Mouse (Mus musculus) kidney, adult 8-10 months (tissue): ENCODE data around the gene Entpd8.

Source experiments
- DNase-seq, 2 experiments: peaks; one replicate each; pipeline ENCODE4 v3.0.0; 2022

Gene Entpd8

DNA sequence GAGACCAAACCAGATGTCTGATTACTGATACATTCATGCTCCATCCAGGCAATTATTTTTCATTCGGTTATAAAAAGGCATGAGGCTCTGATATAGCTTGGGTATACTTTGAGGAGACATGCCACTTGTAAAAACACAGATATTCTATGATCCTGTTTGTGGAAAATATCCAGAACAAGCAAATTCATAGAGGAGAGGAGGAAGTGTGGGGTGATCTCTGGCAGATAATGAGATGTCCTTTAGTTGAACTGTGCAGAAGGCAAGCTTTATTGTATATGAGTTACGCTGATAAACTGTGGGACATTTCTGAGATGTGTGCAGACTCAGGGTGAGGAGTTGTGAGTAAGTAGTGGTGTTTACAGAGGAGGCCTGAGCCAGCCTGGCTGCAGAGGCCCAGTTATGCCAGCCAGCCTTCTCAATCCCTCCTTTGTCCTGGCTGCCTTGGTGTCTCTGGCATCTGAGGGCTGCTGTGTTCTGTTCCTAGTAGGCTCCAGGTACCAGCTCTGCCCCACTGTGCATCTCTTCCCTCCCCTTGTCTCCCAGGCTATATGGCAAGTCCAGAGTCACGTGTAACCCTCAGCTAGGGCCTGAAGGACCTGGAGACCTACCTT, 18.0 kb downstream of the Entpd8 start:
- no peak for DNase-seq

- peak in 1 of 2 experiments; percentile 36 for DNase-seq
Measured at GRCm38 (mm10) chr2:25098956-25099355, 18.9 kb downstream of the Entpd8 start.

GRCm38 (mm10) chr2:25099703-25100102, 19.6 kb downstream of the Entpd8 start:
- no peak for DNase-seq

- no peak for DNase-seq
Measured at GRCm38 (mm10) chr2:25104122-25104521, 24.0 kb downstream of the Entpd8 start.

DNA sequence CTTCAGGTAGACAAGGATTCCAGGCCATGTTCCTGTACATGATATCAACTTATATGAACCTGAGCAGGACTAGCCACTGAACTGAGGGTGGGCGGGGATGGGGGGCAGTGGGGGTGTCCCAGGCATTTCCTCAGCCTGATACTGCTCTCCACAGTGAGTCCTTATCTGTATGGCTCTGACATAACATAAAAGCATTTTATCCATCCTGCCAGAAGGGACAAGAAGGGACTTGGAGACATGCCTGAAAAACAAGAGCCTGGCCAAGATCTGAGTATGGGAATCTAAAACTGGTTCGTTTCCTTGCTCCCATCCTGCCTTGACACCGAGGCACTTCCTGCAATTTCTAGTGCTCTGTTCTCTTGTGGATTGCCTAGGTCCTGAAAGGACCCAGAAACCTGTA, 25.9 kb downstream of the Entpd8 start:
- DNase-seq, result no peak

GRCm38 (mm10) chr2:25109487-25109886, 29.4 kb downstream of the Entpd8 start:
- no peak for DNase-seq

GRCm38 (mm10) chr2:25110505-25111183, 30.5 kb downstream of the Entpd8 start:
- DNase-seq, result peak; percentile 81 to 86

- DNase-seq, result peak in 1 of 2 experiments; percentile 12
Measured at GRCm38 (mm10) chr2:25111184-25111791, 31.2 kb downstream of the Entpd8 start.

GRCm38 (mm10) chr2:25114308-25114707, 34.2 kb downstream of the Entpd8 start:
- DNase-seq, result no peak

- no peak for DNase-seq
Measured at GRCm38 (mm10) chr2:25115442-25115841, 35.3 kb downstream of the Entpd8 start.

DNA sequence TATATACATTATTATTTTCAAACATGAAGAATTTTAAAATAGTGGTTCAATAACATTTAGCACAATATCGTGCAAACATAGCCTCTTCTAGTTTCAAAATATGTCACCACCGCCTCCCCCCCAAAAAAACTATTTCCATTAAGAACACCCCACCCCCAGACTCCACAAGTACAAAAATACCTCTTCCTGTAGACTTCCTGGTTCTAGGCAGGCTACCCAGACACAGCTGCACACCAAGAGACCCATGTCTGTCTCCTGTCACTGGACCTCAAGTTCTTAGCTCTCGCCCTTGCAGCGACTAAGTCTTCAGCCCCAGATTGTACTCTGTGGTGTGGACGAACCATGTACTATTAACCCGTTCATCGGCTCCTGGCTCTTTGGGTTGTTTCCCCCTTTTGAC, 40.9 kb downstream of the Entpd8 start:
- no peak for DNase-seq

DNA sequence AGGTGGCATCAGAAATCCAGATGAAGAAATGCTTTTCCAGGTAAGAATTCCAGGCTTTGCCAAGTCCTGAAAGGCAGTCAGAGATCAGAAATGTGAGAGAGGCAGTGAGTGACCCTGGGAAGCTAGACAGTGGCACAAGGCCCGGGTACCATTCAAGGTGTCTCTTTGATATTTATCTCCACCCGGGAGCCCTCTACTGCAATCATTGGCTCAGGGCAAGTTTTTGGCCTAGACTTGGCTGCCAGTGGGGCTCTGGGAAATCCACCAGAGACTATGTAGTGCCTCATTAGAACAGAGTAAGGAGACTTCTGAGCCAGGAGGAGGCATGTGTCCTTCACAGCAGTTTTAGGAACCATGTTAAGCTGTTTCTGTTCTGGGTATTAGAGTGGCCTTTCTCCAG, 42.6 kb downstream of the Entpd8 start:
- no peak for DNase-seq

DNA sequence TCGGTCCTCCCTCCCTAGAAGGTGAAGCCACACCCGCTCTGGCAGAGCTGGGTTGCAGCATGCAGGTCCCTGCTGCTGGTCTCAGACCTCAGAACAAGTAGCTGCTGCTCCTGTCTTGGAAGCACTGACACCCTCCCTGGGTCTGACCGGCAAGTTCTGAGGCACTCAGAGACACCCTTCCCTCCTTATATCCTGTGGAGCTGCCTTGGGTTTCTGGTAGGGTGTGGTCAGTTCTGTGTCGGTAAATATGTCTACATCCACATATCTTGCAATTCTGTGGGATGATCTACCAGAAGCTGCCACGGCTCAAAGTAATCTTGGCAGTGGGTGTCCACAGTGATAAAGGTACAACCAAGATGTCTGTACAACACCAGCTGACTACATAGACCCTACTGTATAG, 43.4 kb downstream of the Entpd8 start:
- DNase-seq, result no peak

GRCm38 (mm10) chr2:25124411-25124810, 44.3 kb downstream of the Entpd8 start:
- DNase-seq, result no peak

GRCm38 (mm10) chr2:25125146-25125545, 45.0 kb downstream of the Entpd8 start:
- DNase-seq, result no peak

DNA sequence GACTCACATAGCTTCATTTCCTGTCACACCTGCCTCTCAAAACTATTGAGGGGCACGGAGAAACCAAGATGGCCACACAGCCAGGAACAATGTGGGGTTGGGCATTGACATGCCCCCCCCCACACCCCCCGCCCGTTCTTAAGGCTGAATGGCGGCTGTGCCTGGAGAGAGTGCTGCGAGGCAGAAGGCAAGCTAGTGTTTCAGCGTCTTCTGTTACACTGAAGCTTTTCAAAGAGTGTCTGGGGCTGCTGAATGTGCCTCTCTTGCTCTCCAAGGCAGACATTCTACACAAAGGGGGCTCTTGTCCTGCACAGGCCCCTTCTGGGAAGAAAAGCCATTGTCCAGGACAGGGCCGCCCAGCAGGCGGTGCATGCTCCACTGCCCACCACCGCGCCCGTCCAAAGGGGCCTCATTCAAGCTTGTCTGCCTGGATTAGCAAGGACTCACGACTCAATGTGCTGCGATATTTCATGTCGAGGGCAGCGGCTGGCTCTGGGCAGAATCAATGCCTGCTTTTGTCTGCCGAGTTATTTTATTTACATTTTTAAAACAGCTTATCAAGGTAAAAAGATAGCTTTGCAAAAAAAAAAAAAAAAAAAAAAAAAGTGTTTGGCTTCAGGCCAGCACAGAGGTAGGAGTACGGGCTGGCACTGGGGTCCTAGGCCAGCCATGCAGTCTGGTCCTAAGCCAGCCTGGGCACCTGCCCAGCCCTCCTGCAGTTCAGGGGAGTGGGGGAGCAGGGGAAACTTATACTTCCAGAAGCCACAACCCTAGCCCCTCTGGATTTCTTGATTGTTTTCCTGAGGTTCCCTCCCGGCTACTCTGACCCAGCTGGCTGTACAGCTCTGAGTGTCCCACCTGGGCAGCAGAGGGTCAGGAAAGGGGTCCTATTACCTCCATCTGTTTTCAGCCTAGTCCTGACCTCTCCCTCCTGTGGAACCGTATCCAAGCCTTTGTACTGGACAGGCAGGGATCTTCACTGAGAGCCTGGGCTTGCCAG, 46.2 kb downstream of the Entpd8 start:
- no peak for DNase-seq

DNA sequence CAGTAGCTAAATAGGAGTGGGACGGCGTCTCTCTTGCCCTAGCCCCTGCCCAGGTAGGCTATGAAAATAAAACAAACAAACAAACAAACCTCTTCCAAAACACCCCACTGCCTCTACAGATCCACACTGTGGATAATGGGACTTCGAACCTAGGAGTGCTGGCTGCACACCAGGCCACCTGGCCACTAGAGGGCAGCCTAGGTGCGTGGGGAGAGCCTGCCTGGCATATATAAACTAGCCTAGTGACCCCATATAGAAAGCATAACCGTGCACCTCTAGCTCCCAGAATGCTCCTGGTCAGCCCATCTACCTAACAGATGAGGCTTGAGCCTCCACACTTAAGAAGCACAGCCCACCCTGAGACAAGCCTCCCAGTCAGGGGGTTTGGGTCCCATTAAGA, 47.1 kb downstream of the Entpd8 start:
- peak; percentile 40 to 74 for DNase-seq

DNA sequence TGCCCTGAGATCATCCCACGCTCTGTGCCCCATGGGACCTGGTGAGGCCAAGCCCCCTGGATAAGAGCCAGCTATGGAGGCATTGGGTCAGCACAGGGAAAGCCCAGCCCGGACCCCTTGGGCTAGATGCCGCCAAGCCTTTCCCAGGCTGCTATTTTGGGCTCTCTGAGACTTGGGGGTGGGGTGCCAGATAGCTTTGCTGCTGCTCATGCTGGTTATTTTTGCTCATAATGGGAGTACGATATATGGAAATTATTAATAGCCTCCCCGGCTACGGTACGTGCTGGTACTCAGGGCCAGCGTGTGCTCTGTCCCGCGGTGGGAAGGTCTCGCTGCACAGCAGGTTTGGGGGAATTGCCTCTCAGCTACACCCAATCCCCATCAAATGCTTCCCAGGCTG, 48.0 kb downstream of the Entpd8 start:
- DNase-seq, result no peak

DNA sequence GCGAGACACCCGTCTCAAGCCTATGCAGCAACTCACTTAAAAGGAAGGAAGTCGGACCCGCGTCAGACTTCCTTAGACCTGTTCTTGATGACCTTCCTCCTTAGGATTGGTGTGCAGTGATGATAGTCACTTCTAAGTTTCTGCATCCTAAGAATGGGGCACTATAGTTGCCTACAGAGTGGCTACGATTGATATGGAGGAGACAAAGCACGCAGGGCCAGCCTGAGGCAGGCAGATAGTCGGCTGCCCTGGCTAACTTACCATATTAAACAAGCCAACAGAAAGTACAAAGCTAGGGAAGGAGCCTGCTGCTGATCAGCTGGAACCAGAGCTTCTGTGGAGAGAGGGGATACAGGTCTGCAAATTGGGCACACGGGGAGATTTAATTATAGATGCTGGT, 51.5 kb downstream of the Entpd8 start:
- DNase-seq, result no peak
